Mouse (Mus musculus) spleen, adult 2 months (tissue): ENCODE data around the gene Mia2.

Experiments used
- CTCF ChIP-seq: fragments of 200-500 bp; IDR thresholded peaks from 2 replicates; pipeline ENCODE4 v1.5.1; 2011; ENCODE audit warnings: mild to moderate bottlenecking, inconsistent platforms; ENCODE audit not compliant: insufficient read depth, insufficient read length, insufficient replicate concordance; ENCODE audit errors: extremely low read depth
- POLR2A ChIP-seq: fragments of 200-500 bp; IDR thresholded peaks from 2 replicates; pipeline ENCODE4 v1.6.1; 2011; ENCODE audit warnings: low read depth, low read length, inconsistent platforms

GRCm38 (mm10) chr12:59076996-59077395 lies 18.6 kb upstream of the Mia2 start:
- no peak for TF ChIP-seq POLR2A
- no peak for TF ChIP-seq CTCF
